Mouse (Mus musculus) hindlimb bud, embryonic 11.5 days (tissue): ENCODE measurements around the gene Nat14.
A peak's percentile ranks its signal among the peaks of the same experiment; 100 is the strongest.

Source experiments
- DNase-seq: peaks from one replicate; pipeline ENCODE4 v3.0.0-alpha.2; 2012; ENCODE audit warnings: low read depth, low spot score; ENCODE audit errors: extremely low spot score

Gene Nat14

DNA sequence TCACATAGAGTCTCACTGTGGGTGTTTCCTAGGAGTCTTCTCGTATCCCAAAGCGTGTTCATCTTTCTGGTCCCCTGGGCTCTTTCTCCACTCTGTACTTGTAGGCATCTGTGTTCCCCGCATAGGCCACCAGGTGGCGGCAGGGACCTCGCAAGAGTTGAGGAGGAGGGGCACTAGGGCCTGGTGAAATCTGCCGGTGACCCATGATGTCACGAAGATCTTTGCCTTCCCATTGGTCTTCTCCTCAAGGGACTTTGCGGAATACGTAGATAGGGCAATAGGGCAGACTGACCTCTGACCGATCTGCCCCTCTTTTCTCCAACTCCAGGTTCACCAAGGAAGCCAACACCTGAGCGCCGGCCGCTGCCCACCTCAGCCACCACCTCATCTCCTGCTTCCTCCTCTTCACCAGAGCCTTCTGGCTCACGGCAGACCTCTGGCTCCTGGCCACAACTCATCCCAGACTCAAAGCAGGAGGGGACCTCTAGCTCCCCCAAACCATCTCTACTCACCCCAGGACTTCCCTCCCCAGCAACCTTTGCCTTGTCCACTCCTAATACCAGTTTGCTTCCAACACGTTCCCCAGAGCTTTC, 21.5 kb downstream of the Nat14 start:
- peak; percentile 93 for DNase-seq

DNA sequence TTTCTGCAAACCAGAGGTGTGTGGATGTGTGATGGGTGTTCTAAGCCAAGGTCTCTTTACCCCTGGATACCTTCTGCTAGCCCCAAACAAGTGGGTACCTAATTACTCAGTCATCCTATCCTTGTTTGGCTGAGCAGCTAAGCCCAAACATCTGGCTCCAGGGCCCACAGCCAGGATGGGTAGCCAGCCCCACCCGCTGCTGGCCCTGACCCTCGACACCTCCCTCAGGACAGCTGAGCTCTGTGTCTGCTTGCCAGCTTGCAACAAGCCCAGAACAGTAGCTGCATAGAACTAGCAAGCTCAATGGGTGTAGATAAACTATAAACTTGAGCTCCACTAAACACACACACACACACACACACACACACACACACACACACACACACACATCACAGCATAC, 26.0 kb downstream of the Nat14 start:
- no peak for DNase-seq

- no peak for DNase-seq
Observed at GRCm38 (mm10) chr7:4948386-4948785, 26.6 kb downstream of the Nat14 start.

- no peak for DNase-seq
Observed at GRCm38 (mm10) chr7:4950561-4951342, 28.9 kb downstream of the Nat14 start.

- DNase-seq: no peak
Observed at GRCm38 (mm10) chr7:4953815-4954445, 32.1 kb downstream of the Nat14 start.

DNA sequence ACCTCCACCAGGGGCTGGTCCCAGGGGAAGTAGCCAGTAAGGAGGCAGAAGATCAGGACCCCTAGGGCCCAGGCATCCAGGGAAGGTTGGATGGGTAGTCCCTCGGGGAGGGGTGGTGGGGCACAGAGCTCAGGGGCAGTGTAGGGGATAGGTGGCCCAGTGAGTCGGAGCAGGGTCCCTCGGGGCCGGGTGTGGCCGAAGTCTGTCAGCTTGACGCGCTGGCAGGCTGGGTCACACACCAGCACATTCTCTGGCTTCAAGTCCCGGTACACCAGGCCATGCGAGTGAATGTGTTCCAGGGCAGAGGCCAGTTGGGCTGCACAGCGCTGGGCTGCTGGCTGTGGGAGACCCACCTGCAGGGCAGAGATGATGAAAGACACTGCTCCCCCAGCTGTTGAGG, 35.5 kb downstream of the Nat14 start:
- DNase-seq: no peak

DNA sequence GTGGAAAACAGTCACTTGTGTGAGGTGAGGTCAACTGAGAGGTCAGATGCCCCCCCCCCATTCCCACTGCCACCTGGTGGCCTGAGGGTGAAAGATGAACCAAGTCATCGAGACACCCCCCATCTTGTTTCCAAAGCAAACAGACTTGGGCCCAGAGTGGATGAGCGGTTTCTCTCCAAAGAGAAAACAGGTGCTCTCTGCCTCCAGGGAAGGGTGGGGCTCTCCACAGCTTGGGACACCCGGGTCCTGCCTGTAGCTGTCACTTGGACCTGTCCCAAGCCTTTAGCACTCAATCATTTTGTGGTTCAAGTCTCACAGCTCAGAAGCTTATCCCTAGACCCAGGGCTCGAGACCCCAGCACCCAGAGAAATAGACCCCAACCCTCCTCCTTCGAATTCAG, 41.7 kb downstream of the Nat14 start:
- no peak for DNase-seq

- DNase-seq: no peak
Observed at GRCm38 (mm10) chr7:4964272-4964671, 42.4 kb downstream of the Nat14 start, which contains the start of gene Sbk2. Gene Sbk2 (minus strand): TSS chr7:4964406.

DNA sequence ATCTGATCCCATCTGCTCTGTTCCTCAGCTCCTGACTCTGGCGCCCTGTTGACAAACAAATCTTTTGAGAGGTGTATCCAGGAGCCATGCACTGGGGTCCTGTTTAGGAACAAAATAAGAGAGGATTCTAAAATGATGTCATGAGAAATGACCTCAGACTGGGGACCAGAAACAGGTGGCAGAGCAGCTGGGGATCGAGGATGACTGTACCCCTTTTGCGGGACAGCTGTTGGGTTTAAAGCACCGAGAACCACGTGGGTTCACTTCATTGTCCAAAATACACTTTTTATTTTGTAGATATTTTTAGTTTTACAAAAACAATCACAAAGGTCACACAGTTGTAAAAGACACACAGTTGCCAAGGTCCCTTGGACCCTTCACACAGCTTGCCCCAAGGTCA, 43.2 kb downstream of the Nat14 start:
- DNase-seq: no peak

GRCm38 (mm10) chr7:4971068-4971467, 49.2 kb downstream of the Nat14 start, which contains the start of gene Sbk3:
Gene Sbk3 (minus strand): TSS chr7:4971168.
- DNase-seq: no peak

GRCm38 (mm10) chr7:4971710-4972109, 49.9 kb downstream of the Nat14 start:
- no peak for DNase-seq

- no peak for DNase-seq
Observed at GRCm38 (mm10) chr7:4972321-4973047, 50.7 kb downstream of the Nat14 start.
